Mouse (Mus musculus) heart, adult 2 months (tissue): Measurements from ENCODE around the gene Pde4c.

ENCODE experiments used
- CTCF ChIP-seq: fragments of 200-600 bp; IDR thresholded peaks from 2 replicates; pipeline ENCODE4 v1.8.1; 2022; ENCODE audit warnings: antibody characterized with exemption, mild to moderate bottlenecking, moderate library complexity
- EP300 ChIP-seq: fragments of 200-500 bp; IDR thresholded peaks from 2 replicates; pipeline ENCODE4 v1.6.1; 2011; ENCODE audit warnings: low read depth, low read length, control low read depth; ENCODE audit not compliant: insufficient read depth
- POLR2A ChIP-seq: fragments of 200-500 bp; IDR thresholded peaks from 2 replicates; pipeline ENCODE4 v1.6.1; 2011; ENCODE audit warnings: mild to moderate bottlenecking, low read depth, low read length, control low read depth; ENCODE audit not compliant: insufficient read depth

DNA sequence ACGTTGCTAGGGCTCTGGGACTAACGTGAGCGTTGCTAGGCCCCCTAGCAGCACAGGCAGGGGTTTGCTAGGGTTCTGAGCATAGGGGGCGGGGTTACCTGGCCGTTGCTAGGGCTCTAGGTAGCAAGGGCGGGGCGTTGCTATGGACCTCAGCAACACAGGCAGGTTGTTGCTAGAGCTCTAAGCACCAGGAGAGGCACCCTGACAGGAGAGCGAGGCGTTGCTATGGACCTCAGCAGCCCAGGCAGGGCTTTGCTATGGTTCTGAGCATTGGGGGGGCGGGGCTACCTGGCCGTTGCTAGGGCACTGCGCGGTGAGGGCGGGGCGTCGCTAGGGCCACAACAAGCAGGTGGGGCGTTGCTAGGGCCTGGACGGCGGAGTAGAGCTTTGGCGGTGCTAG lies 69.2 kb downstream of the Pde4c start:
- no peak for TF ChIP-seq CTCF
- TF ChIP-seq POLR2A: no peak
- TF ChIP-seq EP300: no peak
